Mouse (Mus musculus) testis, adult 2 months (tissue): Measurements from ENCODE around the gene Ficd.

Experiments used
- CTCF ChIP-seq: fragments of 200-500 bp; IDR thresholded peaks from 2 replicates; pipeline ENCODE4 v1.5.1; 2012; ENCODE audit warnings: low read depth, mild to moderate bottlenecking, inconsistent platforms, low read length, moderate library complexity; ENCODE audit not compliant: control insufficient read depth, insufficient read depth, insufficient replicate concordance
- POLR2A ChIP-seq: fragments of 200-500 bp; IDR thresholded peaks from 2 replicates; pipeline ENCODE4 v1.6.1; 2012; ENCODE audit warnings: low read depth, mild to moderate bottlenecking, inconsistent platforms, low read length, moderate library complexity; ENCODE audit not compliant: control insufficient read depth

- TF ChIP-seq CTCF: no peak
- TF ChIP-seq POLR2A: no peak
Observed at GRCm38 (mm10) chr5:113764426-113764825, 28.8 kb downstream of the Ficd start.
